Mouse (Mus musculus) midbrain, postnatal 0 days (tissue): ENCODE results near the gene Tia1. TPM values are rescaled to one million over a fixed set of nuclear protein-coding genes. Genes with fewer than 3 reads are reported as not detected.

ENCODE experiments used
- ATAC-seq: fragments of 200-750 bp; cut with Nextera tagmentation; 2 replicates; pipeline ENCODE4 v1.8.0; 2017; ENCODE audit warnings: moderate number of reproducible peaks, mild to moderate bottlenecking, moderate TSS enrichment, moderate library complexity; ENCODE audit not compliant: low FRiP score
- DNase-seq: peaks from one replicate; pipeline ENCODE4 v3.0.0-alpha.2; 2015; ENCODE audit warnings: low spot score
- H3K27ac ChIP-seq: fragments of 300-500 bp; sonication (generic); 2 replicates; pipeline ENCODE4 v1.5.1; 2014; ENCODE audit warnings: low read depth, mild to moderate bottlenecking, low read length, mixed read lengths
- H3K27me3 ChIP-seq: fragments of 300-500 bp; sonication (generic); 2 replicates; pipeline ENCODE4 v1.6.1; 2014; ENCODE audit warnings: low read length, control low read depth, mixed read lengths; ENCODE audit not compliant: insufficient read depth
- H3K36me3 ChIP-seq: fragments of 300-500 bp; sonication (generic); 2 replicates; pipeline ENCODE4 v1.6.1; 2014; ENCODE audit warnings: low read length, control low read depth, mixed read lengths; ENCODE audit not compliant: insufficient read depth
- H3K4me1 ChIP-seq: fragments of 300-500 bp; sonication (generic); 2 replicates; pipeline ENCODE4 v1.6.1; 2014; ENCODE audit warnings: mild to moderate bottlenecking, control low read depth, antibody characterized with exemption, low read length, mixed read lengths; ENCODE audit not compliant: insufficient read depth
- H3K4me2 ChIP-seq: fragments of 300-500 bp; sonication (generic); 2 replicates; pipeline ENCODE4 v1.6.1; 2014; ENCODE audit warnings: low read depth, mild to moderate bottlenecking, low read length, mixed read lengths; ENCODE audit not compliant: poor library complexity, severe bottlenecking
- H3K4me3 ChIP-seq: fragments of 300-500 bp; sonication (generic); 2 replicates; pipeline ENCODE4 v1.5.1; 2014; ENCODE audit warnings: low read depth, mild to moderate bottlenecking, low read length, moderate library complexity
- H3K9ac ChIP-seq: fragments of 300-500 bp; sonication (generic); replicated peaks from 2 replicates; pipeline ENCODE4 v1.6.1; 2014; ENCODE audit warnings: mild to moderate bottlenecking, low read length, moderate library complexity, mixed read lengths; ENCODE audit not compliant: poor library complexity, severe bottlenecking
- H3K9me3 ChIP-seq: fragments of 300-500 bp; sonication (generic); 2 replicates; pipeline ENCODE4 v1.6.1; 2016; ENCODE audit warnings: low read length, control low read depth
- CTCF ChIP-seq: IDR thresholded peaks from 2 replicates; pipeline ENCODE4 v1.5.1; 2016; ENCODE audit warnings: antibody characterized with exemption, mild to moderate bottlenecking
- WGBS: fragments of 180-500 bp; shearing (Covaris S2); extraction: QIAGEN DNeasy Blood & Tissue Kit; methylation state at CpG from one replicate; pipeline ENCODE4 v1.1.7; 2014; 5-methylcytosine and 5-hydroxymethylcytosine counted together
- polyA plus RNA-seq: library from polyadenylated mRNA; unstranded; fragments of >200 nt; fragmentation: Nextera tagmentation; extraction: Ambion mirVana; gene quantifications from 2 replicates; pipeline ENCODE4 v1.2.1, GENCODE M21; 2015
- total RNA-seq: library from RNA; depleted of rRNA; stranded (reverse); fragments of >200 nt; gene quantifications from 2 replicates; pipeline ENCODE4 v1.2.3, GENCODE M21; 2014

Tia1 gene
- total and polyA plus RNA-seq, 2 experiments from 2014 or later = 137 to 212 TPM

GRCm38 (mm10) chr6:86397257-86397980, 6.6 kb upstream of the Tia1 start:
- Histone ChIP-seq H3K9ac (peak overlapping the region; percentile 98), H3K27ac (peak overlapping the region; percentile 96), H3K36me3 (no peaks in the 10 kb centered on the region), H3K4me3 (peak overlapping the region; percentile 95), H3K4me1 (peaks cover 8% of the 10 kb centered on the region; the same call in 1 of the 2 replicates), H3K9me3 (no peaks in the 10 kb centered on the region), H3K27me3 (no peaks in the 10 kb centered on the region), H3K4me2 (peak overlapping the region; percentile 72)
- peak; percentile 67 for ATAC-seq
- 6% methylated on average over 14 of the region's 14 CpGs for WGBS
- no peak for DNase-seq
- TF ChIP-seq CTCF = peak; percentile 37; the same call in 1 of the 2 replicates

GRCm38 (mm10) chr6:86398986-86399385, 5.0 kb upstream of the Tia1 start:
- ATAC-seq (no peak), DNase-seq (no peak)
- TF ChIP-seq CTCF = no peak
- Histone ChIP-seq H3K9ac (no peak overlapping the region), H3K4me1 (peaks cover 8% of the 10 kb centered on the region; the same call in 1 of the 2 replicates), H3K4me2 (no peak overlapping the region), H3K27me3 (no peaks in the 10 kb centered on the region), H3K36me3 (no peaks in the 10 kb centered on the region), H3K9me3 (no peaks in the 10 kb centered on the region), H3K27ac (no peak overlapping the region), H3K4me3 (no peak overlapping the region)
- 77% methylated on average over 2 of the region's 2 CpGs for WGBS

GRCm38 (mm10) chr6:86399995-86400394, 4.0 kb upstream of the Tia1 start:
- Histone ChIP-seq H3K4me3 (no peak overlapping the region), H3K27ac (no peak overlapping the region), H3K4me1 (peaks cover 6% of the 10 kb centered on the region; the same call in 1 of the 2 replicates), H3K36me3 (no peaks in the 10 kb centered on the region), H3K9me3 (no peaks in the 10 kb centered on the region), H3K9ac (no peak overlapping the region), H3K4me2 (no peak overlapping the region), H3K27me3 (no peaks in the 10 kb centered on the region)
- no peak for TF ChIP-seq CTCF
- 89% methylated on average over 2 of the region's 2 CpGs for WGBS
- no peak for ATAC-seq
- no peak for DNase-seq

- peak; percentile 77 for TF ChIP-seq CTCF
- no peaks in the 10 kb centered on the region for H3K4me1 ChIP-seq
- H3K27me3 ChIP-seq = no peaks in the 10 kb centered on the region
- H3K9me3 ChIP-seq = no peaks in the 10 kb centered on the region
- peak; percentile 80 for DNase-seq
- no peak overlapping the region for H3K27ac ChIP-seq
- 6% methylated on average over 9 of the region's 9 CpGs for WGBS
- no peak overlapping the region for H3K9ac ChIP-seq
- peak overlapping the region; percentile 36 for H3K4me2 ChIP-seq
- peak overlapping the region; percentile 8; the same call in 1 of the 2 replicates for H3K4me3 ChIP-seq
- ATAC-seq = no peak
- H3K36me3 ChIP-seq = no peaks in the 10 kb centered on the region
These were observed 3.0 kb upstream of the Tia1 start for GRCm38 (mm10) chr6:86400972-86401371.

- no peak overlapping the region for H3K9ac ChIP-seq
- 38% methylated on average over 12 of the region's 12 CpGs for WGBS
- no peak for DNase-seq
These were observed 1.1 kb upstream of the Tia1 start for GRCm38 (mm10) chr6:86402681-86403607.

More at GRCm38 (mm10) chr6:86402681-86403607, 1.1 kb upstream of the Tia1 start:
- Histone ChIP-seq H3K4me3 (peak overlapping the region; percentile 85), H3K4me2 (peak overlapping the region; percentile 52), H3K27me3 (no peaks in the 10 kb centered on the region), H3K36me3 (no peaks in the 10 kb centered on the region), H3K27ac (no peak overlapping the region), H3K4me1 (peaks cover 8% of the 10 kb centered on the region; the same call in 1 of the 2 replicates), H3K9me3 (no peaks in the 10 kb centered on the region)
- TF ChIP-seq CTCF = no peak
- no peak for ATAC-seq
